Mouse (Mus musculus): ENCODE data around the gene Nt5c3b.

Gene Nt5c3b

DNA sequence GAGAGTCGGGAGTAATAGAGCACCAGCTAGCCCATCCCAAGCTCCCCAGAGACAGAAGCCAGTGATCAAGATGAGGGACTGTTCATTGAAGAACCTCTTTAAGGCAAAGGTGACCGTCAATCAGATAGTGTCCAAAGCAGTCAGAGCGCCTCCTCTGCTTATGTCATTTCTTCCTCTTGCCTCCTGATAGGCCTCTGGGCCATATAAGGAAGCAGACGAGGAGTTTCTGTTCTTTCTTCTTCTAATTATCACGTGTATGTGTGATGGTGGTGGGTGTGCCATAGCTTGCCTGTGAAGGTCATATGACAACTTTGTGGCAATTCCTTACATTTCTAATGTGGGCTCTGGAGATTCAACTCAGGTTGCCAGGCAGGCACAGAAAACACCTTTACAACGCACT, 40.8 kb downstream of the Nt5c3b start:
- in situ Hi-C loops (cut with MboI, MseI) = no loop called here

DNA sequence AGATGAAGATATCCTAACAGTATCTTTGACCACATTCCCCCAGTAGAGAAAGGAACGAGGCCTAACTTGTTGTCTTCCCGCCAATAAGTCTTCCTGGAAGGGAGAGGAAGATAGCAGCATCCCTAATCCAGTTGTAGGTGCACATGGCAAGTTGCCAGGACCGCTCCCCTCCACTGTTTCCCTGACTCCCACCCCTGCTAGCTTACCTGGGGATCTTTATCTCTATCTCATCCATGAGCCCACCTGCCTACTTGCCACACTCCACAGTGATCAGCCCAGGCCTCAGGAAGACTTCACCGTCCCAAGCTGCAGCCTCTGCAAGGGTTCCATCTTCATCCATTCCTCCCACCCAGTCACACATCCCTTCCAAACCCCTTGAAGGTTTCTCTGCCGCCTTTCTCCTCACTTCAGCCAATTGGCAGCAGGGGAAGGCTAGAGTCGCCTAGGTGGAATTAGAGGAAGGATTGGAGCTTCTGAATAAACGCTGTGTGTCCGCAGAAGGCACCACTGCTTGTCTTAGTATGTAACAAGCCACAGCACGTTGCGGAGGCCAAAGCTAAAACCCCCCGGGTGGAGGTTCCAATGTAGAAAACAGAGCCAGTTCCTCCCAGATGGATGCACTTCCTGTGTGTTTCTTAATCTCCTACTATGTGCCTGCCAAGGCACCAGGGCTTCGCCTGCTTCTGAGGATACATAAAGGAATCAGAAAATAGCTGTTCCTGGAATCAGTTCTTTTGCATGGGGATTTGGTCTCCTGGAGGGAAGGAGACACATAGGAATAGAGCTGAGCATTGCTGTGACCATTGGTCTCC, 41.7 kb downstream of the Nt5c3b start:
- in situ Hi-C loops (cut with MboI, MseI) = no loop called here

DNA sequence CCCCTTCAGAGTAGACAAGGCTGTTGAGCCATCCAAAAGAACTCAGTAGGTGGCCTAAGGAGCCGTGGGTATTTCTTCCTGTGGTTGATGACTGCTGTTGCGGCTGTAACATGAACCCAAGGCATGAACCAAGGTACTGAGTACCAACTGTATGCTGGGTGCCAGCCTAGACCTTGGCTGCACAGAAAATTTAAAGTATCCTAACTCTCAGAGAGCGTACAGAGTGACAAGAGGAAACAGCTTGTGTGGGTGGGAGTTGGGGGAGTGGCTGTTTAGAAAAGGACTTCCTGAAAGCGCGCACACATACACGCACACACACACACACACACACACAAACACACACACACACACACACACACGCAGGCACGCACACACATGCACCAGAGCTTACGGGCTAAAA, 42.3 kb downstream of the Nt5c3b start:
- in situ Hi-C loops (cut with MboI, MseI) = no loop called here

DNA sequence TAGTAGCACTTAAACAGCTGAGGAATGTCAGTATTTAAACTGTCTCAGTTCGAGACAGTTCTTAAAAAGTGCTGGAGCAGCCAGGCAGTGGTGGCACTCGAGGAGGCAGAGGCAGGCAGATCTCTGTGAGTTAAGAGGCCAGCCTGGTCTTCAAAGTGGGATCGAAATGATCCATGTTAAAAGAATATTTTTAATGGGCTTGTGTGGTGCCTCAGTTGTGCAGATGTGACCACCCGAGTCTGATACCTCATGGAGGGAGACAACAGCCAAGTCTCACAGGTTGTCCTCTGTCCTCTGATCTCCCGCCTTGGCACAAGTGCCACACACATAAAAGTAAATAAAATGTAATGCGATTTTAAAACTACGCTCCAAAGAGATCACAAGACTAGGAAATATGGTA, 43.1 kb downstream of the Nt5c3b start:
- in situ Hi-C loops (cut with MboI, MseI) = no loop called here

DNA sequence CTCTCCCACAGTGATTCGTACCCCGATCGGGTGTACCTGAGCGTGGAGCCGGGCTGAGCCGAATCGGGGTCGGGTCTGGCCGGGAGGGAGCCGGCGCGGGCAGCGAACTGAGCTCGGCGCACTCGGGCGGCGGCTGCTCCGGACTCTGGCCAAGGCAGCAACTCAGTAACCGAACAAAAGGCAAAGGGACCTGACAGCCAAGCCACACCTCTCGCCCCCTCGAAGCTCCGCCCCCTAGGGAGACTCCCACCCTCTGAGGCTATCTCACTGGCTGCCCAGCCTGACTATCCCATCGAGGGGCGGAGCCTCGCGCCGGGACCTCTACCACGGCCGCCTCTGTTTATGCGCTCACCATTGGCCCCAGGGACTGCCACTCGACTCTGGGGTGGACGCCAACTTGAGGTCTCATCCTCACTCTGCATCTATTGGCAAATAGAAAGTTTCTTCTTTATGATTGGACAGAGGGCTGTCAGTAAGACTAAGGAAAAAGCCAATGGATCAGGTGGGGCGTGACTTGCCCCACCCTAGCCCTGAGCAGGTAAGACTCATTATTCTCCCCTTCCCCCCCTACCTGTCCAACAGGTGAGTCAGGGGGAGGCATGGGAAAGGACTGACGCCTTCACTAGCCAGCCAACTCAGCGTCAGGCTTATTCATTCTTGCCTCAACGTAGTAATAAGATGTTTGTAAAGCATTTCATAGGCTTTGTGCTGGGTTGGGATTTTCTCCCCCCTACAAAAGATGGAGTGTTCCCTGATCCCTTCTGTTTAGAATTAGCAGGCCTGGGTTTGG, 43.8 kb downstream of the Nt5c3b start, which contains the start of gene Jup:
Gene Jup (minus strand): TSS at position 164 of the 790 bp plus-strand sequence.
- in situ Hi-C loops (cut with MboI, MseI) = no loop called here

DNA sequence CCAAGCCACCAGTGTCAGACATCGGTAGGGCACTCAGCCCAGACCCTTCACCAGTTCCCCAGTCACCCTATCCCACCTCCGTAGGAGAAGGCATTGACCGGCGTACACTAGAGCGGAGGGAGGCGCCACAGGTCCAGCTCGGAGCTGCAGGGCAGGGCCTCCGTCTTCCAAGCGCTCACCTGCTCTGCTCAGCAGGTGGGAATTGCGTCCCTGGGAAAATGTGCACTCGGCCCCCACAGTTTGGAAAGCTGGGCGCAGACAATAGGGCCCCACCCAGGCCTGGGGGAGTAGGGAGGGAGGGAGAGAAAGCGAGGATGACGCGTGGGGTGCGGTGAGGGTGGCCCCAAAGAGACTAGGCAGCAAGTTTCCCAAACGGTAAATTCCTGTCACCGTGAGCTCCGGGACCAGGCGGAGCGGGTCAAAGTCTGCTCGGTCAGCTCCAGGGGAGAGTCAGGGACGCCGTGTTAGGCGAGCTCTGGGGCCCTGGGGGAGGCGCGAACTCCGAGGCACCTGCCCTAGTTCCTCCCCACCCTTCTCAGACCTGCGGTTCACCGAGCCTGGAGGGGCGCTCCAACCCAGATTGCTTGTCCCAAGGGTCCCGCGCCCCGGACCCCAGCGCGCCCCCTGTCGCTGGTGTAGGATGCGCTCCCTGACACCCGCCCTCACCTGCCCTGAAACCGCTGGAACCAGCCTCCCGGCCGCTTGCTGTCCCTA, 44.6 kb downstream of the Nt5c3b start:
- in situ Hi-C loops (cut with MboI, MseI) = no loop called here

DNA sequence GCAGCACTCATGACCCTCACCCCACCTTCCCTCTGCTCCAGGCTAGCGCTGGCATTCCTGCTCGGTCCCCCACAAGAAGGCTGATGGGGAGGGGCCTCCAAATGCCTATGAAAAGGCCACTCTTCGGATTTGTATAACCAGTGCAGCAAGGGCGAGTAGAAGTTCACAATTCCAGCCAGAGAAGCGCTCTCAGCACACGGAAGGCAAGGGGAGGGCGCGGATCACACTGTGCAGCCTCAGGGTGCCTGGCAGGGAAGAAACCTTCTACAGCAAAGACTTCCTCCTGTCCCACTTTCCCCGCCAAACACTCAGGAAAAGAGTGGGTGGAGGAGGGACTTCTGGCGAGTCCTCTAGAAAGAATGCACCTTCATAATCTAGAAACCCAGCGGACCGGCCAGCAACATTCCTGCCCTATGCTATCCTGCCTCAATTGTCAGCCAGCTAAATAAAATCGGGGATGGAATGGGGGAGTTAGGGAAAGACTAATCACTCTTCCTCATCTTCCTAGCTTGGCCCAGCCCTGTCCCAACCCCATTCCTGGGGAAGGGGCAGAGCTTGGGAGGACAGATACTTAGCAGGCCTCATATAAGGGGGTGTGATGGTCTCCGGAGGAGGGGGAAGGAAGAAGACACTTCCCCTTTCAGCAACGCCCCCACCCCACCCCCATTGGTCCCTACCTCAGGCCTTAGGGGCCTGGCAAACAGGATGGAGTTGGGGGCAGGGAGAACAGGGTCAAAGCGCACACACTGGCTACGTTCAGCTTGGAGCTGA, 45.6 kb downstream of the Nt5c3b start:
- in situ Hi-C loops (cut with MboI, MseI) = no loop called here

DNA sequence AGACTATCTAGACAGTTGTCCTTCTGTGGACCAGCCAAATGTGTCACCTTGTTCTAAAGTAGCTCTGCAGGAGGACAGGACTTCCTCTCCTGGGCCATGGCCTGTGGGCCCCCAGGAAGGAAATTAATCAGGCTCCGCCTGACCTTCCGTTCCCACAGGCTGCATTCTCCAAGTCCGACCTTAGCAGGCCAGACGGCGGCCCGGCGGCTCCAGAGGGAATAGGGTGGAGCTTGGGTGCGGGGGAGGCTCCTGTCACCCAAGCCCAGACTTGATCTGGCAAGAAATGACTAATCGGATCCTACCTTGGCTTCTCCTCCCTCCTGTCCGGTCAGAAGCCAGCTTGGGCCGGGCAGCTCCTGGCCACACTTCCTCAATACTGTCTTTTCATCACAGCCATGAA, 46.4 kb downstream of the Nt5c3b start:
- in situ Hi-C loops (cut with MboI, MseI) = no loop called here

DNA sequence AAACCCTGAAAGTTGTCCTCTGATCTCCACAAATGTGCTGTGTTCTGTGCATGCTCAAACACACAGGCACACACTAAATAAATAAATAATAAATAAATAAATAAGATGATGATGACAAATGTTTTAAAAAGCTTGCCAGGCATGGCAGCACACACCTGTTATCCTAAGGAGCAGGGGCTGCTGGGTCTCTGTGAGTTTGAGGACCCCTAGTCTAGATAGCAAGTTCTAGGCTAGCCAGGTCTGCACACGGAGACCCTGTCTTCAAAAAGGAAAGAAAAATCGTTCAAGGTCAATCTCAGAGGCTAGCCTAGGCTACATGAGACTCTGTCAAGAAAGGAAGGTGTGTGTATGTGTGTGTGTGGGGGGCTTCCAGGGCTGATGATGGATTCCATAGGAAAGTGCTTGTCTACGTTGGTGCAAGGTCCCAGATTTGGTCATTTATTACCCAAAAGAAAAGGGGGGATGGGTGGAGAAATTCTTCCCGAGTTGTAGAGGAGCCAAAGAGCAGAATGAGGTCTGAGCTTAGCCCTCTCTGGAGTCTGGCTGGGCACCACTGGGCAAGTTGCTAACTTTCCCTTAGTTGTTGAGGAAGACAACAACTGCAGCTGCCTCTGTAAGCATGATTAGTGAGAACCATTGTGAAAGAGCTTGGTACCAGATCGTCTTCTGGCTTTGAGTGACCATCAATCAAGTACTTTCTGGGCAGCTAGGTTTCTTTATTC, 47.1 kb downstream of the Nt5c3b start:
- in situ Hi-C loops (cut with MboI, MseI) = no loop called here

DNA sequence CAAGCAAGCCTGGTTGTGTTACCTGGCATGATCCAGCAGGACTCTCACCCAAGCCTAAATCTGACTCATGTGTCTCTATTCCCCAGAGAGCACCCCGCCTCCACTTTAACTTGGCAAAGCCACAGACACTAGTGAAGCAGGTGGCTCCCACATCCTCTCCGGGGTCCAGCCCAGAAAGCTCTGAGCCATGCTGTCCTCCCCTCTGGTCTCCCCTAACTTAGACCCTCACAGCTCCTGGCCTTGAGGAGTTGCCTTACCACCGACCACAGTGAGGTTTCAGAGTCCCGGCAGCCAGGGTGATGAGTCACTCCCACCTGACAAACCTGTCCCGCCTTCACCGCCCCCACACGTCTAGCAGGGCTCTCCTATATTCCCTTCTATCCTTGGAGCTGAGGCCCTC, 47.9 kb downstream of the Nt5c3b start:
- in situ Hi-C loops (cut with MboI, MseI) = no loop called here

DNA sequence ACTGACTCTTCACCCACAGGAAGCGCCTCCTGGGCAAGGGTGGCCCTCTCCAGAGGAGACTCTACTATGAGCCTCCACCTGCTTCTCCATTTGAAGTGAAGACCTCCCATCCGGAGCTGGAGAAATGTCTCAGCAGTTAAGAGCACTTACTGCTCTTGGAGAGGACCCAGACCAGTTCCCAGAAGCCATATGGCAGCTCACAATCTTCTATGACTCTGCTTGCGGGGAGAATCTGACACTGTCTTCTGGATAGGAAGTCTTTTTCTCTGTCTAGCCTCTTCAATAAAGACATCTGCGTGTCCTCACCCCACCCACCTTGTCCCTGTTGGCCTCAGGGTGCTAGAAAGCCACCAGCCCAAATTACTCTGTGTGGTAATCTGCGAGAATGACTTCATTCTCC, 48.6 kb downstream of the Nt5c3b start:
- in situ Hi-C loops (cut with MboI, MseI) = no loop called here

DNA sequence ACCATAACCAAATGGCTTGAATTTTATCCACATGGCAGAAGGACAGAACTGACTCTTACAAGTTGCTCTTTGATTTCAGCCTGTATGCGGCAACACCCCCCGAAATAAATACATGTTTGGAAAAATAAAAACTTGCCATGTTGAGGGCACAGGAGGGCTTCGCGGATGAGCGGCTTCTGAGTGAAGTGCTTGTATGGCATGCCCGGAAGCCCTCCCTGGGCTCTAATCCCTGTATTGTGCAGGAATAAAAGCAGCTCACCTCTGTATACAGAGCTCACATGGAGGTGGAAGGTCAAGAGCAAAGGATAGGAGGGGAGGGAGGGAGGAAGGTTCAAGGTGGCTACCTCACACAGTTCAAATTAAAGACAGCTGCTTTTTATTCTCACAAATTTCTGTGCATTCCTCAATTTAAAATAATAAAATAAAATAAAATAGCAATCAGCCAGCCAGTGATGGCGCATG, 49.7 kb downstream of the Nt5c3b start:
- in situ Hi-C loops (cut with MboI, MseI) = no loop called here

DNA sequence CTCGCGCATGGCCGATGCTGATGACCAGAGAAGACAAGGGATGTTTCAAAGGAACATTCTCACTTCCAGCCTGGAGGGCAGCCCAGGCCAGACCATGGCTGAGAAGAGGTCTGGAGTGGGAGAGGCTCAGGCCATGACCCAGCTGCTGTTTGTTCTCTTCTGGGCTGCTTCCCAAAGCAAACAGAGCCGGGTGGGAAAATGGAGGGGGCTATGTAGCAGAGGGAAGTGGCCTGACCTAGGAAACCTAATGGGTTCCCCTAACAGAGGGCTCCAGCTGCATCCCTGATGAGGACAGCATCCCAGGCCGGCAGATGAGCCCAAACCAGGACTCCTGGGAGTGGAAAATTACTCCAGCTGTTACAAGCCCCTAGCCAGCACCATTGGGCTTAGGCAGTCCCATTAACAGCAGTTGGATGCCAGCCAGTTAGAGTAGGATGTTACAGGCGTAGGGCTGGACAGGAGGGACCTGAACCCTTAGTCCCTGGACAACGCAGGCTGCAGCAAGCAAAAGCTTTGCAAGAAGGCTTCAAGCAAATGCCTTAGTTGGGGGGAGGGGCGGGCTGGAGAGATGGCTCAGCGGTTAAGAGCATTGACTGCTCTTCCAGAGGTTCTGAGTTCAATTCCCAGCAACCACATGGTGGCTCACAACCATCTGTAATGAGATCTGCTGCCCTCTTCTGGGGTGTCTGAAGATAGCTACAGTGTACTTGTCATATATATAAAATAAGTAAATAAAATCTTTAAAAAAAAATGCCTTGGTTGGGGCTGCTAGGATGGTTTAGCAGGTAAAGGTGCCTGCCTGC, 50.3 kb downstream of the Nt5c3b start:
- in situ Hi-C loops (cut with MboI, MseI) = no loop called here

DNA sequence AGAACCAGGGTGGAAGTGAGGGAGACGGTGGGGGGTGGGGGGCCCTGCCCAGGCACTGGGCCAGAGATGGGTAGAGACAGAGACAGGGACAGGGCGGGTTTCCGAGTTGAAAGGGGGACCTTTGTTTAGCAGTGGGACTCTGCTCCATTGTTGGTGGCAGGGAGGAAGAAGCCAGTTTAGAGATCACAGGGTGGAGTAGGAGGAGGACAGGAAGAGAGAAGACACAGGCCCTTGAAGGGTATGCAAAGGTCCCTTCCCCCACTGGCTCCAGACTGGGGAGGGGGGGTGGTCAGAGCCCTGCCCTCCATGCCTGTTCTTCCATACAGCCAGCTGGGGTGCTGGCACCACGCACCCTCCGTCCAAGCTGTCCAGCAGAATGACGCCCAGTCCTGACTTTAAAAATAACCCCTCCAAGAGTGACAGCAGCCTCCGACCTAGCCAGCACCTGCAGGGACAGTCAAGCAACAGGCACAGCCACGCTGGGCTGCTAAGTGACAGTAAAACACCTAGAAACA, 51.6 kb downstream of the Nt5c3b start:
- in situ Hi-C loops (cut with MboI, MseI) = no loop called here

DNA sequence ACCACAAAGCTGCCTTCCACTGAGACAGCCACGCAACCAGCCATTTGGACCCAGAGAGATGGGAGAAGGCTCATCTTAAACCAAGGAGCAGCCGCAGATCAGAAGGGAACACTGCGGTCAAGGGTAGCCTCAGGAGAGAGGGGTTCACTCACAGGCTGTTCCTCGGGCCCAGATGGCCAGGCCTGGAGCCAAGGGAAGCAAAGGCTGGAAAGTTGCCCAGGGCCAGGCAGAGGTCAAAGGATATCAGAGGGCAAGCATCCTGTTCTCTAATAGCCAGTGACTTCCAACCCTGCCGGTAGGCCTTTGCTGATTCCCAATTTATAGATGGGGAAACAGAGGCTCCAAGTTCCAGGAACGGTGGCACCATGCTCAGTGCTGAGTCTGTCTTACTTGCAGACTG, 53.0 kb downstream of the Nt5c3b start:
- in situ Hi-C loops (cut with MboI, MseI) = no loop called here

DNA sequence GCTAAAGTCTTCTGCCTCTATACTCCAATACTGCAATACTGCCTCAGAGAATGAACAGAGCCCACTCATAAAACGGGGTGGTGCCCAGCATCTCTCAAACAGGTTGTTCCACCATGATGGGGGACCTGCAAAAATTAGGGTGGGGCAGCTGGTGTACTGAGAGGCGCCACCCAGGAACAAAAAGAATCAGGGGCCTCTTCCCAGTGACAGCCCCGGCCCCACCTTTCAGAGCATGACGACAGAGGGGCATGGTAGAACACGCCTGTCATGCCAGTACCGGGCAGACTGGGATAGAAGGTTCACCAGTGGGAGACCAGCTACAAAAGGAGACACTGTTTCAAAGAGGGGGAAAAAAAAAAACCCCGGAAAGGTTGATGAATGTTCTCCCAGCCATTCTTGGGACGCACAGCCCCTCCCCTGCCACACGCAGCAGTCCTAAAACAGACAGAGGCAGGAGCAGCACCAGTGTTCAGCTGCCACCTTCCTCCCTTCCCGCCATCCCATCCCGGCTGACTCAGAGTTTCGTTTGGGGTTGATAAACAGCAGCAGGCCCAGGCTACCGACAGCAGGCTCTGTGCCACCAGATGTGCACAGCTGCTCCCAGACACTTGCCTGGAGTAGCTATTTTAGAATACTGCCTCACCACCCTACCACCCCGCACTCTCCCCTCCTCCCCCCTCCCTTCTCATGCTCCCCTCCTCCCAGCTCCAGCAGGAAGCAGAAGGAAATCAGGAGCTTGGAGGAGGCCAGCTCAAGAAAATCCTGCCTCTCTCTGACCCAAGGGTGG, 53.8 kb downstream of the Nt5c3b start:
- in situ Hi-C loops (cut with MboI, MseI) = no loop called here

DNA sequence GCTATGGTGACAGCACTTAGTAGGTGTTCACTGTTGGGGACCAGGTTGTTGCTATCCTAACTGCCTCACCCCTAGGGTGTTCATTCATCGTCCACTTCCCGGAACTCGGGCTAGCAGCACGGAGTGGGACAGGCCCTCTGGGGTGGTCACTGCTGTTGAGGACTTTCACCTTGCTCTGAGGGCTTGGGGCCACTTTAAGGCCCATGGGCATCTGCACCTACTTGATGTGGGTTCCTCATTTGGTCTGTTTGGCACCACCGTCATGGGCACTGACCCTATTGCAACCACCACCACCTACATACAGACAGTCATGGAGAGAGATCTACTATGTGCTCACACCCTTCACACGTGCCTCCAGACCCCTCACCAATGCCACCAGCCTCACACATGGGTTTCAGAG, 54.5 kb downstream of the Nt5c3b start:
- in situ Hi-C loops (cut with MboI, MseI) = no loop called here

DNA sequence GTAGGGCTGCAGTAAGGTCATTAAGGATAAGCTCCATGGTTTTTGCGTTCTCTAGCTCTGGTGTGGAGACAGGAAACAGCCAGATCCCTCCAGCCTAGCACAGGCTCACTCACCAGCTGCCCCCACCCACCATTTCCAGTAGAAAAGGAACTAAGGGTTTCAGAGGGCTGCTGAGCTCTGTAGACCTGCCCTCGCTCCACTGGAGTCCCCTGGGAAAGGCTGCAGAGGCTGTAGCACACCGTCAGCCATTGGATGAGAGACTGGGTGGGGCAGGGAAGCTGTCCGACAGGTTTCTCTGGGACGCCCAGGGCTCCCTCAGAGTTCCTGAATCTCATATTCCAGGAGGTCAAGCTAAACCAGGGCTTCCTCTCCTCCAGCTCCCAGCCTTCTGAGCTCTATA, 55.0 kb downstream of the Nt5c3b start:
- in situ Hi-C loops (cut with MboI, MseI) = no loop called here

DNA sequence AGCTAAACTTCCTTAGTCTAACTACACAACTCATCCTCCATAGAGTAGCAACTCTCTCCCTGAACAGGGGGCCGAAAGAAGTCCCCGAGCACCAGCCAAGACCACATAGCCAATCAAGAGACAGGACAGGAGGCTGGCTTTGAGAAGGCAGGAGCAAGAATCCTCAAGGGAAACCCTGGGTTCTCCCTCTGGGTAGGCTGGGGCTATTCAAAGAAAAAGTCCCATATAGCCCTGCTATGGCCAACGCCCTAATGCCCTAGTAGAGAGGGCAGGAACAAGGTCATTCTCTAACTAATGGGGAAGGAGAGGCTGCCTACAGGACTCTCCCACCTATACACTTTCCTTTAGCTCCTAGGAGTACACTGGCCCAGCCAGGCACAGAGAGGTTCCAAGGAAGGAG, 56.6 kb downstream of the Nt5c3b start:
- in situ Hi-C loops (cut with MboI, MseI) = no loop called here

Measured in regulatory T cell (primary cell).